9 mouse cellular contexts compared by ENCODE assay signal in genomic region chr2:75312246-75312645, GRCm38 (mm10).
A peak's percentile ranks its signal among the peaks of the same experiment; 100 is the strongest.
DNase-seq lines count a peak whose midpoint lies in the region; ATAC-seq lines count a peak whose summit lies in the region.
"Had no signal": no experiment of that assay in that cellular context is flagged by ENCODE, and none has a peak within 500 bp of the region (broad histone marks: within the 10 kb centered on the region; RNA-seq: fewer than 3 reads in every experiment).

No protein-coding gene starts in this region.

- H3K4me1 ChIP-seq in forebrain, embryonic 14.5 days (ENCODE audit: control insufficient read depth, insufficient read depth, low read length): 0 out of 2 replicates have a peak, but pooled peaks cover 2% of the 10 kb centered on the region
- peaks cover 13% of the 10 kb centered on the region; the same call in 1 of the 2 replicates for H3K4me1 ChIP-seq in forebrain, embryonic 13.5 days
- H3K4me1 ChIP-seq in embryonic facial prominence, embryonic 10.5 days: no peaks in the 10 kb centered on the region
- H3K4me1 ChIP-seq in midbrain, embryonic 12.5 days: 0 out of 2 replicates have a peak, but pooled peaks cover 3% of the 10 kb centered on the region

- no peaks in the 10 kb centered on the region for H3K36me3 ChIP-seq in forebrain, embryonic 14.5 days (ENCODE audit: control insufficient read depth, insufficient read depth, low read length)
- no peaks in the 10 kb centered on the region for H3K36me3 ChIP-seq in forebrain, embryonic 13.5 days (ENCODE audit: poor library complexity, severe bottlenecking)
- no peaks in the 10 kb centered on the region for H3K36me3 ChIP-seq in embryonic facial prominence, embryonic 10.5 days (replicated peaks)
- H3K36me3 ChIP-seq in midbrain, embryonic 12.5 days: no peaks in the 10 kb centered on the region

- no peak for ATAC-seq in forebrain, embryonic 14.5 days
- no peak for ATAC-seq in forebrain, embryonic 13.5 days
- no peak for ATAC-seq in midbrain, embryonic 12.5 days (ENCODE audit: low FRiP score, low read depth)

- no peak overlapping the region for H3K27ac ChIP-seq in forebrain, embryonic 14.5 days (ENCODE audit: low read depth, low read length)
- H3K27ac ChIP-seq in forebrain, embryonic 13.5 days: no peak overlapping the region
- no peak overlapping the region for H3K27ac ChIP-seq in embryonic facial prominence, embryonic 10.5 days (replicated peaks)
- H3K27ac ChIP-seq in midbrain, embryonic 12.5 days (replicated peaks): no peak overlapping the region

- no peak overlapping the region for H3K4me3 ChIP-seq in forebrain, embryonic 14.5 days (ENCODE audit: low read depth, low read length)
- H3K4me3 ChIP-seq in forebrain, embryonic 13.5 days: no peak overlapping the region
- no peak overlapping the region for H3K4me3 ChIP-seq in embryonic facial prominence, embryonic 10.5 days
- H3K4me3 ChIP-seq in midbrain, embryonic 12.5 days: no peak overlapping the region
- H3K4me3 ChIP-seq: myocyte had no signal

- no peak overlapping the region for H3K9ac ChIP-seq in forebrain, embryonic 14.5 days (ENCODE audit: low read length)
- H3K9ac ChIP-seq in forebrain, embryonic 13.5 days: no peak overlapping the region
- no peak overlapping the region for H3K9ac ChIP-seq in midbrain, embryonic 12.5 days (replicated peaks)

- peak; percentile 76 for DNase-seq in forebrain, embryonic 14.5 days (ENCODE audit: low spot score)
- DNase-seq in thymus, postnatal 0 days (ENCODE audit: low spot score): peak; percentile 46
- no peak for DNase-seq in thymus, postnatal 36 days
- DNase-seq in embryonic facial prominence, embryonic 10.5 days (ENCODE audit: low spot score): peak; percentile 25
- DNase-seq in layer of hippocampus, adult 9-10 months (ENCODE audit: low spot score): peak; percentile 30
- DNase-seq in T-cell, adult 2 months (ENCODE audit: low spot score): no peak

- no peaks in the 10 kb centered on the region for H3K27me3 ChIP-seq in forebrain, embryonic 14.5 days (replicated peaks; ENCODE audit: control insufficient read depth, insufficient read depth, low read length)
- H3K27me3 ChIP-seq in forebrain, embryonic 13.5 days: no peaks in the 10 kb centered on the region
- H3K27me3 ChIP-seq in embryonic facial prominence, embryonic 10.5 days (replicated peaks; ENCODE audit: low read depth, poor library complexity, severe bottlenecking): peaks cover 13% of the 10 kb centered on the region
- peaks cover 12% of the 10 kb centered on the region for H3K27me3 ChIP-seq in midbrain, embryonic 12.5 days

- no peaks in the 10 kb centered on the region for H3K9me3 ChIP-seq in forebrain, embryonic 14.5 days (replicated peaks; ENCODE audit: control insufficient read depth, low read length)
- no peaks in the 10 kb centered on the region for H3K9me3 ChIP-seq in forebrain, embryonic 13.5 days (replicated peaks)
- H3K9me3 ChIP-seq in embryonic facial prominence, embryonic 10.5 days: no peaks in the 10 kb centered on the region
- no peaks in the 10 kb centered on the region for H3K9me3 ChIP-seq in midbrain, embryonic 12.5 days

- WGBS in forebrain, embryonic 14.5 days: 13% methylated on average over 7 of the region's 7 CpGs
- 14% methylated on average over 7 of the region's 7 CpGs for WGBS in forebrain, embryonic 13.5 days
- 18% methylated on average over 7 of the region's 7 CpGs for WGBS in embryonic facial prominence, embryonic 10.5 days
- 20% methylated on average over 7 of the region's 7 CpGs for WGBS in midbrain, embryonic 12.5 days

- no peak overlapping the region for H3K4me2 ChIP-seq in forebrain, embryonic 14.5 days (ENCODE audit: low read length)
- no peak overlapping the region; the same call in 1 of the 2 replicates for H3K4me2 ChIP-seq in forebrain, embryonic 13.5 days
- 0 out of 2 replicates have a peak overlapping the region, but pooled peaks have one; percentile 23 for H3K4me2 ChIP-seq in midbrain, embryonic 12.5 days (replicated peaks)

Comparison
In these comparisons a context has a peak if more than half of its experiments do, and no peak if none do; other contexts are left out.
1. DNase-seq: peak in forebrain, embryonic 14.5 days (single experiment), thymus, postnatal 0 days (single experiment), embryonic facial prominence, embryonic 10.5 days (single experiment) and layer of hippocampus, adult 9-10 months (single experiment); none in thymus, postnatal 36 days (0 of 2) and T-cell, adult 2 months (single experiment).